Mouse (Mus musculus) Patski (cell line): ENCODE data around the gene Alkbh7. TPM values are rescaled to one million over a fixed set of nuclear protein-coding genes. Genes with fewer than 3 reads are reported as not detected.

ENCODE experiments used
- ATAC-seq: fragments of 100-300 bp; one replicate; pipeline ENCODE4 v1.8.0; 2021
- CTCF ChIA-PET: fragments of 350-600 bp; sonication (Branson Sonifier 250); formaldehyde crosslinking; loops from one replicate; lab custom pipeline; 2022; ENCODE audit warnings: inconsistent platforms; lab: Charles Lee
- POLR2A ChIA-PET: fragments of 350-600 bp; sonication (Branson Sonifier 250); formaldehyde crosslinking; loops from one replicate; lab custom pipeline; 2022; ENCODE audit warnings: antibody characterized with exemption, inconsistent platforms; lab: Charles Lee
- DNase-seq: peaks from one replicate; pipeline ENCODE4 v3.0.0-alpha.2; 2011; ENCODE audit warnings: low read depth, low spot score
- H3K27me3 ChIP-seq: fragments of 371-371 bp; one replicate; pipeline ENCODE4 v1.5.1; 2021
- CTCF ChIP-seq: fragments of 100-300 bp; IDR thresholded peaks from one replicate; pipeline ENCODE4 v1.5.1; 2021
- in situ Hi-C: fragments of 300-500 bp; cut with MboI; formaldehyde crosslinking; loops from 3 replicates; pipeline ENCODE4 v1.11.1; 2018; ENCODE audit warnings: low pct_unique_long_range_greater_than_20kb, mixed read lengths
- polyA plus RNA-seq: library from polyadenylated mRNA; unstranded; gene quantifications from one replicate; pipeline ENCODE4 v1.2.3, GENCODE M21; 2021

The Alkbh7 gene
- polyA plus RNA-seq, 1 experiment from 2014 or later, result 47.7 TPM

DNA sequence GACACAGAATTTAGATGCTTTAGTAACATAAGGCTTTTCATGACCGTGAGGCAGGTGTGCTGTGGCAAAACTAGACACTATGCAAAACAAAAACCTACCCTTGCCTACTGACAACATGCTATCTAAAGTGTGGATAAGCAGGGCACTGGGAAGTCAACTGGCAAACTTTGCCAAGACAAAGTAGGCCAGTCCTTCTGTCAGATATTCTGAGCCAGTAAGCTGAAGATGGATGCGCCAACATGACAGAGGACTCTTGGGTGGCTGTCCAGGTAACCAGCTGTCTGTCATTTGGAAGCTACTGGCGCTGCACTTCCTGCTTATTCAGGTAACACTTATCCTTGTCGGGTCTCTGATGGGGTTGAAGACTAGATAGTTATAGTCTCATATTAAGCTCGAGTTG, 27.1 kb upstream of the Alkbh7 start:
- ATAC-seq (no peak), DNase-seq (no peak)
- in situ Hi-C loops, result no loop called here
- H3K27me3 ChIP-seq, result peaks cover 52% of the 10 kb centered on the region
- ChIA-PET POLR2A (no interaction called here), CTCF (no interaction called here)
- no peak for TF ChIP-seq CTCF

DNA sequence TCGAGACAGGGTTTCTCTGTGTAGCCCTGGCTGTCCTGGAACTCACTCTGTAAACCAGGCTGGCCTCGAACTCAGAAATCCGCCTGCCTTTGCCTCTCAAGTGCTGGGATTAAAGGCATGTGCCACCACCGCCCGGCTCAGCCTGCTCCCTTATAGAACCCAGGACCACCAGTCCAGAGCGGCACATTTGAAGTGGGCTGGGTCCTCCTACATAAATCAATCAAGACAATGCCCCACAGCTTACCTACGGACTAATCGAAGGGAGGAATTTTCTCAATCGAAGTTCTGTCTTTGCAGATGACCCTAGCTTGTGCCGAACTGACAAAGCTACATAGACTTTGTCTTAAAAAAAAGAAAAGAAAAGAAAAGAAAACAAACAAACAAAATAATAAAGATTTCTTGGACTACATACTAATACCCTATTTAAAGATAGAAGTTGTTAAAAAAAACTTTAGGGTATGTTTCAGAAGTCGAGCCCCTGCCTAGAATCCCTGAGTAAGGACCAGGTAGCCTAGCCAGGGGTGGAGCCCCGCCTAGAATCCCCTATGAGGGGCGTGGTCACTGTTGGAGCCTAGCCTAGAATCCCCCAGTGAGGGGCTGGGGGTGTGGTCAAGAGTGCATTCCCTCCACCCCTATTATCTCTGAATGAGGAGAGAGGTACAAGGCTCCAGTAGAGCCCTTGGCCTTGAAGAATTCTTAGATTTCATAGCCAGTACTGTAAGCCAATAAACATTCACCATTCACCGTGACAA, 23.0 kb upstream of the Alkbh7 start:
- ATAC-seq (no peak), DNase-seq (no peak)
- in situ Hi-C loops, result no loop called here
- no peak for TF ChIP-seq CTCF
- peaks cover 24% of the 10 kb centered on the region for H3K27me3 ChIP-seq
- CTCF ChIA-PET, result no interaction called here
- POLR2A ChIA-PET, result no interaction called here

DNA sequence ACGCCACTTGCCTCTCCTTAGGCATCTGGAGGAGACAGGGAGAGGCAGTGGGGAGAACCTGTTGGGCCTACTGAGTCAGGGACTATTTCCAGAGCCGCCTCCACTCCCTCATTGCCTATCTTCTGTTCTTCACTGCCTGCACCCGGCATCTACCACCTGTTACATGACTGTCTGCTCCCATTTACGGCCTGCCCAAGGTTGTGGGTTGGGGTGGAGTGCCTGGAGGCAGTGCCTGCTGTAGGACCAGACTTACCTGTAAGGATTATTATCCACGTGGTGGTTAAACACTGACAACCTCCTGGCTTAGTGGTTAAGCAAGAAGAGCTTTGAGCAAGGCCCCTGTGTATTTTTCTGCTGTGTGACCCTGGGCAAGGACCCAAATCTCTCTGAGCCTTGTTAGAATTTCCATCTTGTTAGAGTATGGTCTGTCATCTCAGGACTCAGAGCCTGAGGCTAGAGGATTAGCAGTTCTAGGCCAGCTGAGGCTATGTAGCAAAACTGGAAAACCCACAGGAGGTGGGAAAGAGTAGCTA, 22.4 kb upstream of the Alkbh7 start:
- TF ChIP-seq CTCF, result no peak
- ChIA-PET POLR2A (no interaction called here), CTCF (interaction anchor here (1.0 to 1.1 kb wide), 2 partner anchors 12 to 15 kb away, joined by 3 read pairs; no protein-coding TSS in a partner anchor)
- no peak for ATAC-seq
- peaks cover 18% of the 10 kb centered on the region for H3K27me3 ChIP-seq
- DNase-seq, result no peak
- in situ Hi-C loops, result no loop called here

GRCm38 (mm10) chr17:56975391-56975790, 21.7 kb upstream of the Alkbh7 start:
- ChIA-PET CTCF (interaction anchor here (1.0 to 1.1 kb wide), 2 partner anchors 12 to 14 kb away, joined by 3 read pairs; no protein-coding TSS in a partner anchor), POLR2A (no interaction called here)
- in situ Hi-C loops, result no loop called here
- no peak for TF ChIP-seq CTCF
- ATAC-seq (no peak), DNase-seq (no peak)
- H3K27me3 ChIP-seq, result peaks cover 12% of the 10 kb centered on the region

GRCm38 (mm10) chr17:56976531-56977390, 20.4 kb upstream of the Alkbh7 start:
- no peak for DNase-seq
- POLR2A ChIA-PET, result no interaction called here
- in situ Hi-C loops, result no loop called here
- CTCF ChIA-PET, result no interaction called here
- ATAC-seq, result no peak
- no peak for TF ChIP-seq CTCF
- H3K27me3 ChIP-seq, result peaks cover 2% of the 10 kb centered on the region

GRCm38 (mm10) chr17:56979524-56979923, 17.6 kb upstream of the Alkbh7 start:
- POLR2A ChIA-PET, result interaction anchor here (0.9 kb wide), 1 partner anchor 11 kb away, joined by 3 read pairs; the partner anchor contains the start of gene Clpp
- CTCF ChIA-PET, result no interaction called here

GRCm38 (mm10) chr17:56981049-56981448, 16.1 kb upstream of the Alkbh7 start:
- CTCF ChIA-PET, result no interaction called here
- DNase-seq (no peak), ATAC-seq (no peak)
- POLR2A ChIA-PET, result no interaction called here
- in situ Hi-C loops, result no loop called here
- no peak for TF ChIP-seq CTCF
- H3K27me3 ChIP-seq, result no peaks in the 10 kb centered on the region

More at GRCm38 (mm10) chr17:56979524-56979923, 17.6 kb upstream of the Alkbh7 start:
- in situ Hi-C loops, result no loop called here
- no peak for ATAC-seq
- no peak for TF ChIP-seq CTCF
- DNase-seq, result no peak
- H3K27me3 ChIP-seq, result no peaks in the 10 kb centered on the region

DNA sequence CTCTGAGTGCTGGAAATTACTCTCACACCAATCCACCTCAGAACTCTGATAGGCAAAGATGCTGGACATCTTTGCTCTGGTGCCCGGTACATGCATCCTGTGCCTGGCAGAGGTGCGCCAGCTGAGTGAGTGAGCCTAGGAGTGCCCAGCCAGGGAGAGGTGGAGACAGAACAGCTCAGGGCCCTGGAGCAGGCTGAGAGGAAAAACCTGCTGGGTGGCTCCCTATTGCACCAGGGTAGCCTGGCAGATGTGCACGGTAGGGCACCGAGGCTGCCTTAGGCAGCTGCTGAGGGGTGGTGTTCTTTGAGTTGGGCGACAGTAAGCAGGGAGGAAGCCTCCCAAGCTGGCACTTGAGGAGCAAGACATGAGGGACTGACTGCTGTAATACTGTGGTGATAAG, 15.1 kb upstream of the Alkbh7 start, which contains the start of gene Acer1:
Gene Acer1, minus strand, starts transcription at position 114 of the 400 bp plus-strand sequence.
- POLR2A ChIA-PET, result no interaction called here
- no peak for TF ChIP-seq CTCF
- in situ Hi-C loops, result no loop called here
- DNase-seq, result no peak
- no peaks in the 10 kb centered on the region for H3K27me3 ChIP-seq
- CTCF ChIA-PET, result no interaction called here
- no peak for ATAC-seq

DNA sequence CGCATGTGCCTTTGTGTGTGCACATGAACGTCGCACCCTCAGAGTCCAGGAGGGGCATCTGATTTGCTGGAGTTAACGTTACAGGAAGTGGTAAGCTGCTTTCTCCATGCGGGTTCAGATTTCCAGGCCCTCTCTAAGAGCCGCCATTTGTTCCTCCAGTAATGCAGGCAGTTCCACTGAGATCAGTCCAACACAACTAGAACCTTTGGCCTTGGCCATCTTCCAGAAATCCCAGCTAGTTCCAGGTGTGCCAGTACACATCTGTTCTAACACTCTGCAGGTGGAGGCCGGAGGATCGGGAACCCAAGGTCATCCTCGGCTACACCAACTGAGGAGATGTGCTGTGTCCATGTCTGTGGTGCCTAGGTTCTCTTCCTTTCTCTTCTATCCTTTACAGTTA, 12.3 kb upstream of the Alkbh7 start:
- in situ Hi-C loops, result no loop called here
- TF ChIP-seq CTCF, result no peak
- no peaks in the 10 kb centered on the region for H3K27me3 ChIP-seq
- POLR2A ChIA-PET, result no interaction called here
- CTCF ChIA-PET, result no interaction called here
- no peak for DNase-seq
- ATAC-seq, result no peak

DNA sequence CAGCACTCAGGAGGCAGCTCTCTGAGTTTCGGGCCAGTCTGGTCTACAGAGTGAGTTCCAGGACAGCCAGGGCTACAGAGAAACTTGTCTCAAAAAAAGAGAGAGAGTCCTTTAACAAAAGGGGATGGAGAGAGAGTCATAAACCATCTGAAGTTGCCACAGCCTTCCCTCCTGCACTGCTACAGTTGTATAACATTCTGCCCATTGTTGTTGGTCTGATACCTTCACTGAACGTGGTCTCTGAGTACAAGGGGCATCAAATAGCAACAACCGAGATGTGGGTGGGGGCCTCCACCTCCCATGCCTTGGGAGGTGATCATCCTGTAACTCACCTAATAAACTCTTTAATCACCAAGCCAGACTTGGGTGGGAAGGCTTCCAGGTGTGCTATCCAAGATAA, 11.5 kb upstream of the Alkbh7 start:
- ChIA-PET CTCF (no interaction called here), POLR2A (no interaction called here)
- ATAC-seq (no peak), DNase-seq (no peak)
- in situ Hi-C loops, result no loop called here
- no peak for TF ChIP-seq CTCF
- no peaks in the 10 kb centered on the region for H3K27me3 ChIP-seq
